Mouse (Mus musculus): ENCODE results near the gene Vdr. TPM values are rescaled to one million over a fixed set of nuclear protein-coding genes. Genes with fewer than 3 reads are reported as not detected.

Vdr gene
- polyA plus RNA-seq, 1 experiment from 2014 or later: 1.0 TPM

- no peaks in the 10 kb centered on the region for H3K27me3 ChIP-seq (ENCODE audit: low read depth, poor library complexity, severe bottlenecking)
- peak; percentile 39 for DNase-seq (ENCODE audit: low spot score)
Observed at GRCm38 (mm10) chr15:97850441-97850840, 60.0 kb downstream of the Vdr start.

DNA sequence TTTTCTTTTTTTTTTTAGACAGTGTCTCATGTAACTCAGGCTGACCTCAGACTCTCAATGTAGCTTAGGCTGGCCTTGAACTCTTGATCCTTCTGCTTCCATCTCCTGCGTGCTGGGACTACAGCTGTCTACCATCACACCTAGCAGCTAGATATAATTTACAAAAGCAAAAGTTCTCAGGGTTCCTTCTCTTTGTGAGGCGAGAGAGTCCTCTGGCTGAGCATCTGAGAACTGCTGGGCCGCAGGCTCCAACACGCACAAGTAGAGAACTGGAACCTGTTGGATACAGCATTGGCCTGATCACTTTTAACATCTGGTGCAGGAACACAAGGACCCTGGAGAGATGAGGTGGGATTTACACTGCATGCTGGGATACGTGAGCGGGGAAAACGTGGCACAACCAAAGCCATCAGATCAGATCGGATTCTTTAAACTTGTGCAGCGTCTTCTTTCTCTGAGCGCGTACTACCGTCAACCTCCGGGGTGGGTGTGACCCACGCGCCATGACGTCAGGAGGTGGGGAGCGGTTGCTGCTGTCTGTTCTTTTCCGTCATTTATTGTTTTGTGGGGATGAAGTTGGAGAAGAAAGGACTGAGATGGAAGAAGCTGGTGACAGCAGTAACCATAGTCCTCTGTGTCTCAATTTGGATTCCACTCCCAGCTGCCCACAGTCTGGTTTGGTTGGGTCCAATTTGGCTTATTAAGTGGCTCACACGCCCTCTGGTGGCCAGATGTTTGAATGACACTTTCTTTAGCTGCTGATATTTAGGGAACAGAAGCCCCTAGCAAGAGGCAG, 61.1 kb downstream of the Vdr start:
- no peaks in the 10 kb centered on the region; the same call in 1 of the 2 replicates for H3K27me3 ChIP-seq (ENCODE audit: low read depth, poor library complexity, severe bottlenecking)
- H3K9me3 ChIP-seq (replicated peaks): no peaks in the 10 kb centered on the region
- 8% methylated on average over 19 of the region's 19 CpGs for WGBS
- H3K4me3 ChIP-seq: peak overlapping the region; percentile 51
- DNase-seq (ENCODE audit: low spot score): peak; percentile 84
- no peaks in the 10 kb centered on the region for H3K36me3 ChIP-seq
- H3K4me1 ChIP-seq: peaks cover 4% of the 10 kb centered on the region; the same call in 1 of the 2 replicates
- H3K27ac ChIP-seq (replicated peaks): peak overlapping the region; percentile 66

More at GRCm38 (mm10) chr15:97850441-97850840, 60.0 kb downstream of the Vdr start:
- Histone ChIP-seq H3K4me3 (no peak overlapping the region), H3K36me3 (no peaks in the 10 kb centered on the region), H3K4me1 (peaks cover 4% of the 10 kb centered on the region; the same call in 1 of the 2 replicates), H3K9me3 (replicated peaks) (no peaks in the 10 kb centered on the region), H3K27ac (replicated peaks) (no peak overlapping the region)
- 21% methylated on average over 2 of the region's 2 CpGs for WGBS

DNA sequence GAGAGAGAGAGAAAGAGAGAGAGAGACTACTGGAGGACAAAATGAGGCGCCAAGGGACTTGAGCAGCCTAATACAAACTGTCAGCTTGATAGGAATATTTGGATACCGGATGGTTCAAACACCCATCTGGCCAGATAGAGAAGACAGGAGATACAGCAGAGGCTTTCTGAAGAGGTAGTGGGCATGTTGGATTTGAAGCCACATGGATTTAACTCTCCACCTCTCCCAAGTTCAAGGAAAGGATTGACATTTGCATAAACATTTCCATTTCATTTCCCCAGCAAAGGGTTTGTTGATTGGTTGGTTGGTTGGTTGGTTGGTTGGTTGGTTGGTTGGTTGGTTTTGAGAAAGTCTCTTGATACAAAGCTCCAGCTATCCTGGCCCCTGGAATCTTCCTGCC, 62.6 kb downstream of the Vdr start:
- no peaks in the 10 kb centered on the region; the same call in 1 of the 2 replicates for H3K27me3 ChIP-seq (ENCODE audit: low read depth, poor library complexity, severe bottlenecking)
- H3K36me3 ChIP-seq: no peaks in the 10 kb centered on the region
- no peak overlapping the region for H3K27ac ChIP-seq (replicated peaks)
- H3K4me3 ChIP-seq: no peak overlapping the region
- H3K9me3 ChIP-seq (replicated peaks): no peaks in the 10 kb centered on the region
- no peak for DNase-seq (ENCODE audit: low spot score)
- peaks cover 4% of the 10 kb centered on the region; the same call in 1 of the 2 replicates for H3K4me1 ChIP-seq
- 92% methylated on average over 2 of the region's 2 CpGs for WGBS

- Histone ChIP-seq H3K4me1 (peaks cover 4% of the 10 kb centered on the region; the same call in 1 of the 2 replicates), H3K9me3 (replicated peaks) (no peaks in the 10 kb centered on the region), H3K27ac (replicated peaks) (no peak overlapping the region), H3K4me3 (no peak overlapping the region), H3K36me3 (no peaks in the 10 kb centered on the region), H3K27me3 (ENCODE audit: low read depth, poor library complexity, severe bottlenecking) (no peaks in the 10 kb centered on the region; the same call in 1 of the 2 replicates)
- DNase-seq (ENCODE audit: low spot score): no peak
- WGBS: 87% methylated on average over 4 of the region's 4 CpGs
Observed at GRCm38 (mm10) chr15:97847285-97847684, 63.1 kb downstream of the Vdr start.

DNA sequence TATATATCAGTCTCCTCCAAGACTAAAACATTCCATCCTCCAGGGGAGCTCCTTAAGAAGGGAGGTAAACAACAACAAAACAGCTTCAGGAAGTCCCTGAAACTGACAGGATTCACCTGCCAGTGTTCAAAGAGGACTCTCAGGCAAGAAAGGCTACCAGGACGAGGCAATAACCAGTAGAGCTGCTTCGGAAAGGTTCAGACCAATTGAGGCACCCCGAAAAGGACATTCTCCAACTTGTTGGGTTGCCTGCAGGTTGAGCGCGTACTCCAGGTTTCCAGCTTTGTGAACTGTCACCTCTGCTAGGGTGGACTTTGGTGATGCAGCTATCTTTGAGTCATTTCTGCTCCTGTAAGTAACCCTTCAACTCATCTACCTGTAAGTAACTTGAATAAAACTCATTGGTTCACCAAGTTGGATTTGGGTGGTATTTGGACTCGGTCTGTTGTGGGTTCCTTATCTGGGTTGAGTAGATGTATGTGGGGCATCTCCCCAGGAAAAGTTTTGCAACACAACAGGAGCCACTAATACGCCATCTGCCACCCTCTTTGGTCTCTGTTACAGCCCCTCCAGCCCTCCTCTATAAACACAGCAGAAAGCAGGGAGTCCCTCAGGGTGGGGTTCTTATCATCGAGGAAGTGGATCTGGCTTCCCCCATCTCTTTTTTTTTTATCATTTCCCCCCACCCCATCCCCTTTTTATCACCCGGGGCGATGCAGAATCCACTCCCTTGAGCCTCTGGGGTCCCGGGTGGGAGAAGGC, 64.1 kb downstream of the Vdr start:
- peaks cover 4% of the 10 kb centered on the region; the same call in 1 of the 2 replicates for H3K4me1 ChIP-seq
- no peaks in the 10 kb centered on the region for H3K36me3 ChIP-seq
- H3K9me3 ChIP-seq (replicated peaks): no peaks in the 10 kb centered on the region
- no peaks in the 10 kb centered on the region; the same call in 1 of the 2 replicates for H3K27me3 ChIP-seq (ENCODE audit: low read depth, poor library complexity, severe bottlenecking)
- H3K27ac ChIP-seq (replicated peaks): no peak overlapping the region
- no peak for DNase-seq (ENCODE audit: low spot score)
- no peak overlapping the region for H3K4me3 ChIP-seq
- 92% methylated on average over 11 of the region's 11 CpGs for WGBS

DNA sequence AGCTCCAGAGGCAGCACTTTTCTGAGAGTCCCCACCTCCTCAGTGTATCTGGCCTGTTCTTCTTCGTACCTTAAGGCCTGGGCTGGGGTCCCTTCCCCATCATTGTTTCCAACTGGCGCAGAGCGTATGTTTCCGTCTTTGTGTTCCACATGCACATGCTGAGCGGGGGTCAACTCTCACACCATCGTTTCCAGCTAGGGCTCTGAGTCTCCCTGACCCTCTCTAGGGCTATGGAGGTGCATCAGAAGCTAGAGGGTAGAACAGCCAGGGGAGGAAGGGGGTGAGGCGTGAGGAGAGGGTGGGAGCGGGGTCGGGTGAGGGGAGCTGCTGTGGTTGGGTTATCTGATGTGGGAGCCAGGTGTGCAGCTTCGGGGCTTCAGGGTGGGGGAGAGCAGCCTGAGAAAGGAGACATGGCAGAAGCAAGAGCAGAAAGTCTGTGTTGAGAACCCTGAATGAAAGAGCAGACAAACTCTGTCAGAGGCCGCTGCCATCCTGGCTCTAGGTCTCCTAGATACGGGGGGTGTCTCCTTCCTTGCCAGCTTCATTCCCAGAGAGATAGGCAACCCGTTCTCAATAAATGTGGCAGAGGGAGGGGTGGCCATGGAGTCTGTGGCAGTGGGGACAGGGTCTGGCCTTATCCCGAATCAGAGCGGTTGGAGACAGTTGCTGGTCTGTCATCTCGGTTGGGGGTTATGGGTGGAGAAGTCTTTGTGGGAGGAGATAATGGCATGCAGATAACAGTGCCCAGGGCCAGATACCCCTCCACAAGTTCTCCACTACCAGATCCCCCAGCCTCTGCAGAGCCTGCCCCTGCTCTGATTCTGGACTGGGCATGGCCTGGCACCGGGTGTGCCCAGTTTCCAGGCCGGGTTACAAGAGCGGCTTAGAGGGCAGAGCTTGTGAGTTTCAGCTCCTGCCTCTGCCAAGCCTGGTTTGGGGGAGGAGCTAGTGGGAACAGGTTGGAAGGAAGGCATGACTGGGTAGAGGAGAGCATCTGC, 66.1 kb downstream of the Vdr start, which contains the start of gene Hdac7:
Hdac7 (minus strand) TSS at position 466 of the 998 bp plus-strand sequence.
- peaks cover 10% of the 10 kb centered on the region for H3K4me1 ChIP-seq
- DNase-seq (ENCODE audit: low spot score): no peak
- H3K27me3 ChIP-seq (ENCODE audit: low read depth, poor library complexity, severe bottlenecking): no peaks in the 10 kb centered on the region; the same call in 1 of the 2 replicates
- no peak within 1 kb of the TSS for H3K27ac ChIP-seq (replicated peaks)
- 74% methylated on average over 19 of the region's 19 CpGs for WGBS
- no peaks in the 10 kb centered on the region for H3K36me3 ChIP-seq
- no peaks in the 10 kb centered on the region for H3K9me3 ChIP-seq (replicated peaks)
- H3K4me3 ChIP-seq: no peak within 1 kb of the TSS

DNA sequence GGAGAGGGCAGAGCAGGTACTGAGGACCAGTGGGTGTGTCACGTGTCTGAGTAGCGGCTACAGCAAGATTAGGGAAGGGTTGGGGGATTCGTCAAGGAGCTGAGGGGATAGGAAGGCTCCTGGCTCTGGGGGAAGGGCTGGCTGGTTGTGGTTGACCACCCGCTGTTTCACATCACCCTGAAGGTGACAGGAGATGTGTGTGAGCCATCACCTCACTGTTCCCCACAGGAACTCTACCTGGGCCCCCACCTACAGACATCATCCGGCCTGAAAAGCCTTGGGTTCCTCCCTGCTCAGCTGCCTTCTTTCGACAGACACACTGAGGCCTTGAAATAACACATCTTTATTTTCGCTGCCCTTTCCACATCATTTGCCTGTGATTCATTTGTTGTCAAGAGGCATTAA, 67.2 kb downstream of the Vdr start:
- DNase-seq (ENCODE audit: low spot score): no peak
- no peaks in the 10 kb centered on the region for H3K9me3 ChIP-seq (replicated peaks)
- 79% methylated on average over 7 of the region's 7 CpGs for WGBS
- no peaks in the 10 kb centered on the region for H3K36me3 ChIP-seq
- H3K27ac ChIP-seq (replicated peaks): no peak overlapping the region
- H3K27me3 ChIP-seq (ENCODE audit: low read depth, poor library complexity, severe bottlenecking): no peaks in the 10 kb centered on the region; the same call in 1 of the 2 replicates
- H3K4me1 ChIP-seq: peaks cover 16% of the 10 kb centered on the region
- no peak overlapping the region for H3K4me3 ChIP-seq

DNA sequence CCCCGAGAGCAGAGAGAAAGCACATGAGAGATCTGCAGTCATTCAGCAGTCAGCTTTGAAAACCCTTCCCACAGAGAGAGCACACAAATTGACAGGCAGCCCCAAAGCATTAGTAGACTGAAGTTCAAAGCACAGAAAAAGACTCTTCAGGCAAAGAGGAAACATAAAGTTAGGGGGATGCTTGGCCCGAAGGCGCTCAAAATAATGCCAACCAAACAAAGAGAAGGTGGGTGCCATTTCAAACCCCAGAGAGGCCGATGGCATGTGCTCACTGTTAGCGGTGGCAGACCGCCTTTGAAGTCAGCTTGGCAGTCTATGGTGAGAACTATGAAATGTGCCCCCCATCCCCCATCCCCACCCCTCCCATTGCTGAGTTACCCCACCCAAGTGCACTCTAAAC, 68.4 kb downstream of the Vdr start:
- Histone ChIP-seq H3K9me3 (replicated peaks) (no peaks in the 10 kb centered on the region), H3K4me1 (peaks cover 27% of the 10 kb centered on the region), H3K4me3 (no peak overlapping the region), H3K27ac (replicated peaks) (no peak overlapping the region), H3K36me3 (no peaks in the 10 kb centered on the region), H3K27me3 (ENCODE audit: low read depth, poor library complexity, severe bottlenecking) (no peaks in the 10 kb centered on the region; the same call in 1 of the 2 replicates)
- 92% methylated on average over 6 of the region's 6 CpGs for whole genome bisulfite sequencing
- no peak for DNase-seq (ENCODE audit: low spot score)

- Histone ChIP-seq H3K4me3 (no peak overlapping the region), H3K4me1 (peaks cover 31% of the 10 kb centered on the region), H3K9me3 (replicated peaks) (no peaks in the 10 kb centered on the region), H3K27me3 (ENCODE audit: low read depth, poor library complexity, severe bottlenecking) (peaks cover 4% of the 10 kb centered on the region; the same call in 1 of the 2 replicates), H3K27ac (replicated peaks) (no peak overlapping the region), H3K36me3 (no peaks in the 10 kb centered on the region)
- 92% methylated on average over 6 of the region's 6 CpGs for WGBS
- DNase-seq (ENCODE audit: low spot score): no peak
Observed at GRCm38 (mm10) chr15:97841383-97841782, 69.0 kb downstream of the Vdr start.

DNA sequence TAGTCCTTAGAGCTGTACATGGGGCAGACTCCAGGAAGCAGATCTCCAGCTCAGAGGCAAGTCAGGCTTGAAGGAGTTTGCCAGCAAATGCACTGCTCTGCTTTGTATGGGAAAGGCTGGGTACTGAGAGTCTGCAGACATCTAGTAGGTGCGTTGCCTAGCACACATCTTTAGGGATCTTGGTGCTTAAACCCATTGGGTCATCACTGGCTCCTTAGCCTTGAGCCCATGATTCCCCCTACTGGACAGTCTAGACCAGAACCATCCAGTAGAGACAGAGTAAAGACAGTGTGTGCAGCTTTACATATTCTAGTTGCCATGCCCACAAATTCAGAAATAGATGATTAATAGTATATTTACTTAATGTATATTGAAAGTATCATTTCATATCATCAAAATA, 69.6 kb downstream of the Vdr start:
- no peaks in the 10 kb centered on the region for H3K36me3 ChIP-seq
- H3K27ac ChIP-seq (replicated peaks): no peak overlapping the region
- peaks cover 7% of the 10 kb centered on the region; the same call in 1 of the 2 replicates for H3K27me3 ChIP-seq (ENCODE audit: low read depth, poor library complexity, severe bottlenecking)
- DNase-seq (ENCODE audit: low spot score): no peak
- H3K9me3 ChIP-seq (replicated peaks): no peaks in the 10 kb centered on the region
- 91% methylated on average over 1 of the region's 1 CpGs for WGBS
- no peak overlapping the region for H3K4me3 ChIP-seq
- H3K4me1 ChIP-seq: peaks cover 36% of the 10 kb centered on the region

GRCm38 (mm10) chr15:97839991-97840455, 70.4 kb downstream of the Vdr start:
- Histone ChIP-seq H3K27ac (replicated peaks) (0 out of 2 replicates have a peak overlapping the region, but pooled peaks have one; percentile 38), H3K36me3 (no peaks in the 10 kb centered on the region), H3K4me3 (no peak overlapping the region), H3K4me1 (peaks cover 36% of the 10 kb centered on the region), H3K9me3 (replicated peaks) (no peaks in the 10 kb centered on the region), H3K27me3 (ENCODE audit: low read depth, poor library complexity, severe bottlenecking) (peaks cover 7% of the 10 kb centered on the region; the same call in 1 of the 2 replicates)
- 40% methylated on average over 3 of the region's 3 CpGs for WGBS
- peak; percentile 33 for DNase-seq (ENCODE audit: low spot score)

All from midbrain, embryonic 10.5 days (tissue).